Mouse (Mus musculus) B cell, adult 67 days (primary cell): ENCODE data around the gene Ankrd34b. TPM values are rescaled to one million over a fixed set of nuclear protein-coding genes. Genes with fewer than 3 reads are reported as not detected.

Experiments
- total RNA-seq, 2 experiments: library from RNA; stranded (reverse); gene quantifications; 4 replicates each; pipeline ENCODE4 v1.2.4; 2023

Gene Ankrd34b
- under 1 TPM in 1 of 2 experiments, not detected in 1; 0.78 TPM for total RNA-seq

GRCm38 (mm10) chr13:92425758-92426264 is at the start of gene Ankrd34b:
TSS of gene Ankrd34b (plus strand) at chr13:92425896.

DNA sequence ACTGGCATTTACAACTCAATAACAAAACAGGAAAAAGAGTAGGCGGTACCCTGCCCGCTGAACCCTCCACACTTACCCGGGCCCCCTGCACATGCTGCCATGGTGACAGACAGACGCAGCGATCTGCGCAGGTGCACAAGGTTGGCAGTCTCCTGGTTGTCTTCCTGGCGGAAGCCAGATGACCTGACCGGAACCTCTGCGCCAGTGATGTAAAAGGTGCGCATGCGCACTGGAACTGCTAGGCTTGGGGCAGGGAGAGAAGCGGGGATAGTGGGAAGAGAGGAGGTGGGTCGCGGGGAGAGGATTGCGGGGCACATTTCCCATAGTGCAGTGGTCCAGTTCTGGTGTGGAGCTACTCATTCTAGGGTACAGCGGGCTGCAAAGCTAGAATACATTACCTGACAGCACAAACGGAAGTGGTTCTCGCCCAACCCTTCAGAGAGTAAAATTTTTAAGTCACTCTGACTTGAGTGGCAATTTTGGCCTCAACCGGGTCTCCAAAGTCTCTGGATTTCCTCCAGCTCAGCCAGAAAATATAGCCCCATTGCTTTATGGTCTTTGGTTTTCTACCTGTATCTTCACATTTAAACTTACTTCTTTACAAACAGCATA is 58.3 kb downstream of the Ankrd34b start, which contains the start of gene Fam151b:
Gene Fam151b (minus strand): TSS at position 164 of the 612 bp plus-strand sequence.

Other genes with a start within 250 kb of the Ankrd34b start
- not detected for gene Gm20379, start 119.9 kb upstream of the Ankrd34b start, total RNA-seq
- gene Dhfr, start 71.2 kb upstream of the Ankrd34b start, total RNA-seq: 1 to 10 TPM; 1.2 to 1.5 TPM
- gene Msh3, start 70.9 kb upstream of the Ankrd34b start, total RNA-seq: 10 to 100 TPM; 39.5 to 46.1 TPM
- gene Fam151b, start 58.1 kb downstream of the Ankrd34b start, total RNA-seq: 1 to 10 TPM; 2.3 to 3.5 TPM
- gene Zfyve16, start 105.0 kb downstream of the Ankrd34b start, total RNA-seq: 10 to 100 TPM; 23.4 to 29.1 TPM
- not detected for gene Spz1, start 150.3 kb downstream of the Ankrd34b start, total RNA-seq
- gene Serinc5, start 185.2 kb downstream of the Ankrd34b start, total RNA-seq: 10 to 100 TPM; 36.7 to 42.8 TPM